Mouse (Mus musculus) neural tube, embryonic 15.5 days (tissue): ENCODE data around the gene Nmnat2. TPM values are rescaled to one million over a fixed set of nuclear protein-coding genes. Genes with fewer than 3 reads are reported as not detected.

ENCODE experiments used
- ATAC-seq: fragments of 200-750 bp; cut with Nextera tagmentation; 2 replicates; pipeline ENCODE4 v1.8.0; 2017; ENCODE audit warnings: mild to moderate bottlenecking, moderate TSS enrichment, moderate library complexity; ENCODE audit not compliant: low FRiP score
- H3K27ac ChIP-seq: fragments of 300-500 bp; sonication (generic); replicated peaks from 2 replicates; pipeline ENCODE4 v1.5.1; 2015; ENCODE audit warnings: mild to moderate bottlenecking, inconsistent platforms
- H3K27me3 ChIP-seq: fragments of 300-500 bp; sonication (generic); replicated peaks from 2 replicates; pipeline ENCODE4 v1.6.1; 2015; ENCODE audit warnings: inconsistent platforms
- H3K36me3 ChIP-seq: fragments of 300-500 bp; sonication (generic); 2 replicates; pipeline ENCODE4 v1.6.1; 2015; ENCODE audit warnings: inconsistent platforms
- H3K4me1 ChIP-seq: fragments of 300-500 bp; sonication (generic); 2 replicates; pipeline ENCODE4 v1.6.1; 2015; ENCODE audit warnings: inconsistent platforms
- H3K4me2 ChIP-seq: fragments of 300-500 bp; sonication (generic); 2 replicates; pipeline ENCODE4 v1.6.1; 2015; ENCODE audit warnings: inconsistent platforms, mild to moderate bottlenecking, moderate library complexity
- H3K4me3 ChIP-seq: fragments of 300-500 bp; sonication (generic); replicated peaks from 2 replicates; pipeline ENCODE4 v1.5.1; 2015; ENCODE audit warnings: mild to moderate bottlenecking, inconsistent platforms
- H3K9ac ChIP-seq: fragments of 300-500 bp; sonication (generic); replicated peaks from 2 replicates; pipeline ENCODE4 v1.6.1; 2015; ENCODE audit warnings: mild to moderate bottlenecking, inconsistent platforms
- H3K9me3 ChIP-seq: fragments of 300-500 bp; sonication (generic); replicated peaks from 2 replicates; pipeline ENCODE4 v1.6.1; 2016; ENCODE audit warnings: inconsistent platforms
- WGBS: fragments of 180-500 bp; shearing (Covaris S2); methylation state at CpG from one replicate; pipeline ENCODE4 v1.1.7; 2015; ENCODE audit warnings: mixed read lengths; 5-methylcytosine and 5-hydroxymethylcytosine counted together
- polyA plus RNA-seq: library from polyadenylated mRNA; unstranded; fragments of >200 nt; fragmentation: Nextera tagmentation; extraction: Ambion mirVana; gene quantifications from 2 replicates; pipeline ENCODE4 v1.2.1, GENCODE M21; 2015

Nmnat2 gene
- polyA plus RNA-seq, 1 experiment from 2014 or later, result 75.1 TPM

- no peak for ATAC-seq
Observed at GRCm38 (mm10) chr1:153085198-153085597, 130.4 kb downstream of the Nmnat2 start.

GRCm38 (mm10) chr1:153087771-153088170 is 133.0 kb downstream of the Nmnat2 start:
- H3K27ac ChIP-seq, result no peak overlapping the region
- WGBS, result 82% methylated on average over 5 of the region's 5 CpGs
- no peaks in the 10 kb centered on the region for H3K4me1 ChIP-seq
- no peak overlapping the region for H3K9ac ChIP-seq
- ATAC-seq, result no peak
- H3K4me2 ChIP-seq, result no peak overlapping the region
- H3K9me3 ChIP-seq, result no peaks in the 10 kb centered on the region
- H3K4me3 ChIP-seq, result no peak overlapping the region
- peaks cover 10% of the 10 kb centered on the region; the same call in 1 of the 2 replicates for H3K36me3 ChIP-seq
- no peaks in the 10 kb centered on the region for H3K27me3 ChIP-seq

More at GRCm38 (mm10) chr1:153085198-153085597, 130.4 kb downstream of the Nmnat2 start:
- 91% methylated on average over 5 of the region's 5 CpGs for WGBS
- Histone ChIP-seq H3K9ac (no peak overlapping the region), H3K4me2 (no peak overlapping the region), H3K4me3 (no peak overlapping the region), H3K36me3 (0 out of 2 replicates have a peak, but pooled peaks cover 10% of the 10 kb centered on the region), H3K27ac (no peak overlapping the region), H3K4me1 (no peaks in the 10 kb centered on the region), H3K27me3 (no peaks in the 10 kb centered on the region), H3K9me3 (no peaks in the 10 kb centered on the region)

GRCm38 (mm10) chr1:153090081-153090480 is 135.3 kb downstream of the Nmnat2 start:
- WGBS, result 90% methylated on average over 2 of the region's 2 CpGs
- Histone ChIP-seq H3K4me1 (peaks cover 3% of the 10 kb centered on the region; the same call in 1 of the 2 replicates), H3K27me3 (no peaks in the 10 kb centered on the region), H3K4me3 (no peak overlapping the region), H3K9ac (no peak overlapping the region), H3K27ac (no peak overlapping the region), H3K9me3 (no peaks in the 10 kb centered on the region), H3K36me3 (peaks cover 10% of the 10 kb centered on the region; the same call in 1 of the 2 replicates), H3K4me2 (no peak overlapping the region)
- ATAC-seq, result no peak

- Histone ChIP-seq H3K9ac (no peak overlapping the region; the same call in 1 of the 2 replicates), H3K27ac (no peak overlapping the region), H3K4me3 (no peak overlapping the region), H3K4me1 (peaks cover 3% of the 10 kb centered on the region; the same call in 1 of the 2 replicates), H3K9me3 (no peaks in the 10 kb centered on the region), H3K36me3 (peaks cover 13% of the 10 kb centered on the region; the same call in 1 of the 2 replicates), H3K4me2 (no peak overlapping the region), H3K27me3 (no peaks in the 10 kb centered on the region)
- WGBS, result 87% methylated on average over 4 of the region's 4 CpGs
- no peak for ATAC-seq
Observed at GRCm38 (mm10) chr1:153090807-153091206, 136.0 kb downstream of the Nmnat2 start.

GRCm38 (mm10) chr1:153091438-153092236 is 136.8 kb downstream of the Nmnat2 start:
- ATAC-seq, result 0 out of 2 replicates have a peak, but pooled peaks have one; percentile 16
- Histone ChIP-seq H3K9ac (no peak overlapping the region), H3K27me3 (no peaks in the 10 kb centered on the region), H3K36me3 (peaks cover 17% of the 10 kb centered on the region; the same call in 1 of the 2 replicates), H3K4me2 (no peak overlapping the region), H3K4me1 (peaks cover 3% of the 10 kb centered on the region; the same call in 1 of the 2 replicates), H3K27ac (peak overlapping the region; percentile 48; the same call in 1 of the 2 replicates), H3K9me3 (no peaks in the 10 kb centered on the region), H3K4me3 (no peak overlapping the region)
- WGBS, result 43% methylated on average over 9 of the region's 9 CpGs

- H3K27me3 ChIP-seq, result no peaks in the 10 kb centered on the region
- peak overlapping the region; percentile 48; the same call in 1 of the 2 replicates for H3K27ac ChIP-seq
- H3K36me3 ChIP-seq, result peaks cover 20% of the 10 kb centered on the region; the same call in 1 of the 2 replicates
- ATAC-seq, result peak; percentile 79
- H3K9ac ChIP-seq, result no peak overlapping the region
- peaks cover 3% of the 10 kb centered on the region; the same call in 1 of the 2 replicates for H3K4me1 ChIP-seq
- 55% methylated on average over 5 of the region's 5 CpGs for WGBS
- no peak overlapping the region for H3K4me2 ChIP-seq
- no peak overlapping the region for H3K4me3 ChIP-seq
- H3K9me3 ChIP-seq, result no peaks in the 10 kb centered on the region
Observed at GRCm38 (mm10) chr1:153092237-153092975, 137.6 kb downstream of the Nmnat2 start.

- no peaks in the 10 kb centered on the region for H3K9me3 ChIP-seq
Observed at GRCm38 (mm10) chr1:153093172-153093571, 138.4 kb downstream of the Nmnat2 start.

GRCm38 (mm10) chr1:153093581-153093980 is 138.8 kb downstream of the Nmnat2 start:
- Histone ChIP-seq H3K4me1 (peaks cover 3% of the 10 kb centered on the region; the same call in 1 of the 2 replicates), H3K27me3 (no peaks in the 10 kb centered on the region), H3K9me3 (no peaks in the 10 kb centered on the region), H3K4me2 (no peak overlapping the region), H3K9ac (no peak overlapping the region), H3K4me3 (no peak overlapping the region), H3K27ac (no peak overlapping the region), H3K36me3 (peaks cover 13% of the 10 kb centered on the region; the same call in 1 of the 2 replicates)
- ATAC-seq, result no peak
- 77% methylated on average over 4 of the region's 4 CpGs for WGBS

More at GRCm38 (mm10) chr1:153093172-153093571, 138.4 kb downstream of the Nmnat2 start:
- no peak for ATAC-seq
- no peak overlapping the region for H3K4me2 ChIP-seq
- WGBS, result 62% methylated on average over 5 of the region's 5 CpGs
- H3K4me1 ChIP-seq, result peaks cover 3% of the 10 kb centered on the region; the same call in 1 of the 2 replicates
- H3K9ac ChIP-seq, result no peak overlapping the region
- no peaks in the 10 kb centered on the region for H3K27me3 ChIP-seq
- no peak overlapping the region for H3K4me3 ChIP-seq
- H3K27ac ChIP-seq, result no peak overlapping the region
- peaks cover 13% of the 10 kb centered on the region; the same call in 1 of the 2 replicates for H3K36me3 ChIP-seq

- no peak overlapping the region for H3K4me2 ChIP-seq
- no peak overlapping the region for H3K4me3 ChIP-seq
- no peak overlapping the region for H3K9ac ChIP-seq
- H3K27ac ChIP-seq, result no peak overlapping the region
- H3K27me3 ChIP-seq, result no peaks in the 10 kb centered on the region
- 43% methylated on average over 12 of the region's 12 CpGs for WGBS
- H3K36me3 ChIP-seq, result peaks cover 10% of the 10 kb centered on the region; the same call in 1 of the 2 replicates
- H3K9me3 ChIP-seq, result no peaks in the 10 kb centered on the region
- H3K4me1 ChIP-seq, result peaks cover 3% of the 10 kb centered on the region; the same call in 1 of the 2 replicates
- no peak for ATAC-seq
Observed at GRCm38 (mm10) chr1:153094226-153095076, 139.7 kb downstream of the Nmnat2 start.

- H3K4me3 ChIP-seq, result no peak overlapping the region
- no peaks in the 10 kb centered on the region for H3K9me3 ChIP-seq
- no peak overlapping the region for H3K4me2 ChIP-seq
- 60% methylated on average over 6 of the region's 6 CpGs for WGBS
- H3K4me1 ChIP-seq, result peaks cover 3% of the 10 kb centered on the region; the same call in 1 of the 2 replicates
- H3K9ac ChIP-seq, result no peak overlapping the region
- no peak for ATAC-seq
- peaks cover 10% of the 10 kb centered on the region; the same call in 1 of the 2 replicates for H3K36me3 ChIP-seq
- H3K27ac ChIP-seq, result no peak overlapping the region
- H3K27me3 ChIP-seq, result no peaks in the 10 kb centered on the region
Observed at GRCm38 (mm10) chr1:153095328-153095727, 140.5 kb downstream of the Nmnat2 start.
